Mouse (Mus musculus) thymus, adult 2 months (tissue): ENCODE results near the gene Mcpt9. TPM values are rescaled to one million over a fixed set of nuclear protein-coding genes. Genes with fewer than 3 reads are reported as not detected.
"Not testable (repeated sequence)": the region's sequence is repeated elsewhere in the genome, so short reads cannot be mapped to it uniquely, and the experiment has no call there.

Experiments used
- DNase-seq: peaks from one replicate; pipeline ENCODE4 v3.0.0; 2021
- H3K27ac ChIP-seq: fragments of 200-500 bp; 2 replicates; pipeline ENCODE4 v1.5.1; 2012; ENCODE audit warnings: low read length, control low read depth; ENCODE audit not compliant: control insufficient read depth, insufficient read depth
- H3K27me3 ChIP-seq: fragments of 200-500 bp; 2 replicates; pipeline ENCODE4 v1.6.1; 2012; ENCODE audit warnings: mild to moderate bottlenecking, low read length, moderate library complexity, mixed read lengths; ENCODE audit not compliant: control insufficient read depth, insufficient read depth
- H3K36me3 ChIP-seq: fragments of 200-500 bp; 2 replicates; pipeline ENCODE4 v1.6.1; 2012; ENCODE audit warnings: mild to moderate bottlenecking, low read length, moderate library complexity; ENCODE audit not compliant: control insufficient read depth, insufficient read depth
- H3K4me1 ChIP-seq: fragments of 200-500 bp; replicated peaks from 2 replicates; pipeline ENCODE4 v1.6.1; 2012; ENCODE audit warnings: low read length; ENCODE audit not compliant: control insufficient read depth, insufficient read depth
- H3K4me3 ChIP-seq: fragments of 200-500 bp; 2 replicates; pipeline ENCODE4 v1.5.1; 2012; ENCODE audit warnings: mild to moderate bottlenecking, low read length, control low read depth, moderate library complexity; ENCODE audit not compliant: control insufficient read depth, insufficient read depth
- CTCF ChIP-seq: fragments of 200-500 bp; IDR thresholded peaks from 2 replicates; pipeline ENCODE4 v1.5.1; 2012; ENCODE audit warnings: mild to moderate bottlenecking, control low read depth, low read length, moderate library complexity, borderline replicate concordance; ENCODE audit not compliant: control insufficient read depth, poor library complexity, insufficient read depth; ENCODE audit errors: extremely low read depth
- POLR2A ChIP-seq: fragments of 200-500 bp; IDR thresholded peaks from 2 replicates; pipeline ENCODE4 v1.6.1; 2012; ENCODE audit warnings: mild to moderate bottlenecking, low read length, control low read depth, moderate library complexity; ENCODE audit not compliant: control insufficient read depth, poor library complexity, insufficient read depth; ENCODE audit errors: extremely low read depth
- WGBS: fragments of 180-500 bp; shearing (Covaris S2); methylation state at CpG from one replicate; pipeline ENCODE4 v1.1.7; 2018; 5-methylcytosine and 5-hydroxymethylcytosine counted together
- polyA plus RNA-seq: library from polyadenylated mRNA; depleted of rRNA; stranded (reverse); fragments of >200 nt; gene quantifications from 2 replicates; pipeline ENCODE4 v1.2.3, GENCODE M21; 2012; rRNA removed

The Mcpt9 gene
- polyA plus RNA-seq, 1 experiment = not detected

- Histone ChIP-seq H3K27ac (no peak overlapping the region), H3K4me3 (no peak overlapping the region), H3K36me3 (no peaks in the 10 kb centered on the region), H3K4me1 (no peaks in the 10 kb centered on the region), H3K27me3 (no peaks in the 10 kb centered on the region)
- DNase-seq = no peak
- WGBS = 84% methylated on average over 2 of the region's 2 CpGs
- TF ChIP-seq POLR2A = no peak
- TF ChIP-seq CTCF = no peak
Measured at GRCm38 (mm10) chr14:56013924-56014323, 16.4 kb downstream of the Mcpt9 start.

GRCm38 (mm10) chr14:56013147-56013546, 17.1 kb downstream of the Mcpt9 start:
- no peak for DNase-seq
- no peak overlapping the region for H3K27ac ChIP-seq
- no peaks in the 10 kb centered on the region for H3K36me3 ChIP-seq
- no peaks in the 10 kb centered on the region for H3K4me1 ChIP-seq
- H3K4me3 ChIP-seq = no peak overlapping the region
- WGBS = 86% methylated on average over 3 of the region's 3 CpGs
- no peaks in the 10 kb centered on the region for H3K27me3 ChIP-seq
- TF ChIP-seq CTCF = no peak
- no peak for TF ChIP-seq POLR2A

- not testable (repeated sequence) for H3K4me3 ChIP-seq, DNase-seq, H3K27ac ChIP-seq, H3K4me1 ChIP-seq, H3K27me3 ChIP-seq, H3K36me3 ChIP-seq
- 84% methylated on average over 2 of the region's 3 CpGs for WGBS
Measured at GRCm38 (mm10) chr14:55987464-55987863, 42.8 kb downstream of the Mcpt9 start.

Other genes starting within 250 kb of the Mcpt9 start
- 7.4 and 11.2 TPM in 2 replicates for gene Adcy4, start 246.4 kb downstream of the Mcpt9 start, polyA plus RNA-seq
- 66.8 and 84.4 TPM in 2 replicates for gene Ripk3, start 241.6 kb downstream of the Mcpt9 start, polyA plus RNA-seq
- gene Nfatc4, start 207.4 kb downstream of the Mcpt9 start, polyA plus RNA-seq = 2.3 and 2.7 TPM in 2 replicates
- gene Nynrin, start 176.5 kb downstream of the Mcpt9 start, polyA plus RNA-seq = 2.0 and 2.1 TPM in 2 replicates
- 0.04 and 0.09 TPM in 2 replicates for gene Cbln3, start 146.1 kb downstream of the Mcpt9 start, polyA plus RNA-seq
- 33.7 and 35.5 TPM in 2 replicates for gene Khnyn, start 145.5 kb downstream of the Mcpt9 start, polyA plus RNA-seq
- 50.2 and 54.8 TPM in 2 replicates for gene Sdr39u1, start 130.2 kb downstream of the Mcpt9 start, polyA plus RNA-seq
- 1.7 and 2.0 TPM in 2 replicates for gene Cma1, start 85.8 kb downstream of the Mcpt9 start, polyA plus RNA-seq
- gene Cma2, start 79.5 kb downstream of the Mcpt9 start, polyA plus RNA-seq = 0.28 TPM in 1 of 2 replicates, not detected in the other
- gene Mcpt1, start 12.5 kb downstream of the Mcpt9 start, polyA plus RNA-seq = 0.66 and 0.77 TPM in 2 replicates
- 0.24 and 0.43 TPM in 2 replicates for gene Mcpt2, start 11.5 kb upstream of the Mcpt9 start, polyA plus RNA-seq
- gene Mcpt4, start 31.8 kb upstream of the Mcpt9 start, polyA plus RNA-seq = 1.9 and 2.9 TPM in 2 replicates
- 0.20 TPM in 1 of 2 replicates, not detected in the other for gene Mcpt8, start 54.8 kb upstream of the Mcpt9 start, polyA plus RNA-seq
- 0.09 and 0.74 TPM in 2 replicates for gene Ctsg, start 72.1 kb upstream of the Mcpt9 start, polyA plus RNA-seq
- gene Gzme, start 90.1 kb upstream of the Mcpt9 start, polyA plus RNA-seq = not detected in 2 replicates
- not detected in 2 replicates for gene Gzmd, start 102.1 kb upstream of the Mcpt9 start, polyA plus RNA-seq
- not detected in 2 replicates for gene Gzmg, start 129.1 kb upstream of the Mcpt9 start, polyA plus RNA-seq
- gene Gzmn, start 144.1 kb upstream of the Mcpt9 start, polyA plus RNA-seq = not detected in 2 replicates
- gene Gzmf, start 180.9 kb upstream of the Mcpt9 start, polyA plus RNA-seq = 0.24 TPM in 1 of 2 replicates, not detected in the other
- gene Gzmc, start 204.2 kb upstream of the Mcpt9 start, polyA plus RNA-seq = 0.54 and 0.60 TPM in 2 replicates
- 1.2 and 2.2 TPM in 2 replicates for gene Gzmb, start 231.8 kb upstream of the Mcpt9 start, polyA plus RNA-seq